Comparison of ENCODE assay signal across 9 mouse cellular contexts in the genomic region with DNA sequence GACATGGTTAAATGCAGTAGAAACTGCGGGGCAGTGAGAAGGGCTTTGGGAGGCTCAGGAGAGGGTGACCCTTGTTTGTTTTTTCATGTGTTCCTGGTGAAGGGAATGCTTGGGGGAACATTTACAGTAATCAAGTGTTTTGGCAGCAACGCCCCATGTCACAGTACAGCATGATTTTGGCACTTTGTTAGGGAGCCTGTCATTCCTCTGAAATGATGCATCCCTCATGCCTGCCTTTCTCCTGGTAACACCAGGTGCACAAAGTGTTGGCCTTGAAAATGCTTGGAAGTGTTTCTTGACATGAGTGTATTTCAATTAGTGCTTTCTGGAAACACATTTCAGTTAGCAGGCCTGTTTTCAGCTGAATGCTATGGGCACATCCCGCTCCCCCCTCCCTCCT. TPM values are rescaled to one million over a fixed set of nuclear protein-coding genes. Genes with fewer than 3 reads are reported as not detected.
DNase-seq lines count a peak whose midpoint lies in the region; ATAC-seq and TF ChIP-seq lines count a peak whose summit lies in the region.
"Had no signal": no experiment of that assay in that cellular context is flagged by ENCODE, and none has a peak within 500 bp of the region (broad histone marks: within the 10 kb centered on the region; RNA-seq: fewer than 3 reads in every experiment).

No protein-coding gene starts in this region.

- no peak for TF ChIP-seq EP300 in liver, embryonic 14.5 days (IDR thresholded peaks at IDR 0.05; ENCODE audit: low read depth)

- no peak for ATAC-seq in heart, embryonic 13.5 days (ENCODE audit: extremely low read depth, insufficient number of reproducible peaks, low FRiP score, low TSS enrichment)
- no peak for ATAC-seq in forebrain, postnatal 0 days
- no peak for ATAC-seq in liver, embryonic 14.5 days (ENCODE audit: insufficient read depth)

- peak overlapping the region; percentile 97 for H3K4me2 ChIP-seq in heart, embryonic 13.5 days
- peak overlapping the region; percentile 94 for H3K4me2 ChIP-seq in forebrain, postnatal 0 days (ENCODE audit: low read depth)
- peak overlapping the region; percentile 8; the same call in 1 of the 2 replicates for H3K4me2 ChIP-seq in liver, embryonic 14.5 days (ENCODE audit: low read depth)

- 50% methylated on average over 3 of the region's 3 CpGs for WGBS in heart, embryonic 13.5 days
- WGBS in forebrain, postnatal 0 days, result 31% methylated on average over 3 of the region's 3 CpGs
- 66% methylated on average over 3 of the region's 3 CpGs for WGBS in liver, embryonic 14.5 days (ENCODE audit: insufficient replicate concordance)

- 0 out of 2 replicates have a peak overlapping the region, but pooled peaks have one; percentile 14 for H3K9ac ChIP-seq in heart, embryonic 13.5 days
- peak overlapping the region; percentile 22; the same call in 1 of the 2 replicates for H3K9ac ChIP-seq in forebrain, postnatal 0 days
- H3K9ac ChIP-seq in liver, embryonic 14.5 days (replicated peaks), result no peak overlapping the region

- H3K36me3 ChIP-seq in heart, embryonic 13.5 days, result no peaks in the 10 kb centered on the region
- no peaks in the 10 kb centered on the region for H3K36me3 ChIP-seq in forebrain, postnatal 0 days (ENCODE audit: insufficient read depth)
- no peaks in the 10 kb centered on the region for H3K36me3 ChIP-seq in liver, embryonic 14.5 days (replicated peaks; ENCODE audit: control insufficient read depth, insufficient read depth, low read depth)

- intact Hi-C loops in heart, postnatal 25 days (cut with DNase I), result loop anchor here (5.0 kb wide), 1 partner anchor 40 kb away; no protein-coding TSS in a partner anchor

- TF ChIP-seq CTCF in forebrain, postnatal 0 days (IDR thresholded peaks at IDR 0.05; ENCODE audit: low read depth), result no peak
- no peak for TF ChIP-seq CTCF in liver, embryonic 14.5 days (IDR thresholded peaks at IDR 0.05; ENCODE audit: low read depth)

- no peaks in the 10 kb centered on the region for H3K9me3 ChIP-seq in heart, embryonic 13.5 days
- H3K9me3 ChIP-seq in forebrain, postnatal 0 days (ENCODE audit: low read length), result no peaks in the 10 kb centered on the region
- H3K9me3 ChIP-seq in liver, embryonic 14.5 days (ENCODE audit: control insufficient read depth, low read length), result no peaks in the 10 kb centered on the region

- no peak overlapping the region for H3K27ac ChIP-seq in heart, embryonic 13.5 days (replicated peaks)
- H3K27ac ChIP-seq in forebrain, postnatal 0 days (ENCODE audit: low read depth, low read length), result no peak overlapping the region
- no peak overlapping the region for H3K27ac ChIP-seq in liver, embryonic 14.5 days

- no peak for DNase-seq in heart, postnatal 25 days (ENCODE audit: low spot score)
- peak; percentile 63 for DNase-seq in Muller cell, postnatal 12 days (ENCODE audit: inconsistent ontology term)
- peak; percentile 61 for DNase-seq in forebrain, postnatal 0 days
- DNase-seq in liver, embryonic 14.5 days (ENCODE audit: low read depth in 3 of 3, low spot score in 3 of 3), result no peak
- DNase-seq in urinary bladder, postnatal 4 days (ENCODE audit: low spot score in 2 of 2), result no peak
- no peak for DNase-seq in urinary bladder, adult 18-20 months (ENCODE audit: low spot score in 2 of 2)
- no peak for DNase-seq in spleen, postnatal 36 days (ENCODE audit: low spot score in 2 of 2)
- DNase-seq: cerebellum, adult 18-20 months had no signal

- peaks cover 55% of the 10 kb centered on the region for H3K4me1 ChIP-seq in heart, embryonic 13.5 days
- peaks cover 17% of the 10 kb centered on the region; the same call in 1 of the 2 replicates for H3K4me1 ChIP-seq in forebrain, postnatal 0 days (ENCODE audit: insufficient read depth)
- H3K4me1 ChIP-seq in liver, embryonic 14.5 days (replicated peaks; ENCODE audit: control insufficient read depth in 2 of 2, insufficient read depth in 2 of 2, low read length in 1 of 2), result peaks cover 0 to 8% of the 10 kb centered on the region in 2 experiments; a peak in 3 of 4 replicates

- H3K27me3 ChIP-seq in heart, embryonic 13.5 days (replicated peaks), result peaks cover 23% of the 10 kb centered on the region
- H3K27me3 ChIP-seq in forebrain, postnatal 0 days (ENCODE audit: insufficient read depth, low read length), result no peaks in the 10 kb centered on the region
- H3K27me3 ChIP-seq in liver, embryonic 14.5 days (ENCODE audit: control insufficient read depth, insufficient read depth, low read length), result peaks cover 36% of the 10 kb centered on the region

- peak overlapping the region; percentile 85 for H3K4me3 ChIP-seq in heart, embryonic 13.5 days
- peak overlapping the region; percentile 79 for H3K4me3 ChIP-seq in forebrain, postnatal 0 days (ENCODE audit: low read depth, low read length)
- H3K4me3 ChIP-seq in liver, embryonic 14.5 days (ENCODE audit: insufficient read depth in 1 of 2, low read depth in 2 of 2, low read length in 2 of 2), result no peak overlapping the region

RNA-seq across cellular contexts. Expression of gene Crim1, which starts 2.7 kb away (rescaled TPM):
- polyA plus RNA-seq in heart, embryonic 13.5 days (2015; fragmentation: Nextera tagmentation; extraction: Ambion mirVana), result 2.1 and 2.2 TPM in 2 replicates
- total RNA-seq in heart, postnatal 25 days (2021), result 10 to 100 TPM; 45.2 to 48.7 TPM
- total RNA-seq in forebrain, postnatal 0 days (2014; rRNA removed), result 55.9 and 88.9 TPM in 2 replicates
- 7.1 and 14.1 TPM in 2 replicates for polyA plus RNA-seq in forebrain, postnatal 0 days (2015; fragmentation: Nextera tagmentation; extraction: Ambion mirVana)
- polyA plus RNA-seq in liver, embryonic 14.5 days (2012; rRNA removed), result 0.77 and 0.95 TPM in 2 replicates
- 0.47 and 0.74 TPM in 2 replicates for polyA plus RNA-seq in liver, embryonic 14.5 days (2014; fragmentation: Nextera tagmentation; extraction: Ambion mirVana)

Comparison
In these comparisons a context has a peak if more than half of its experiments do, and no peak if none do; other contexts are left out.
1. H3K4me2 ChIP-seq: peak in every context shown above with its lines; median percentile 97 in heart, embryonic 13.5 days; 94 in forebrain, postnatal 0 days; 8 in liver, embryonic 14.5 days.
2. H3K4me3 ChIP-seq: peak in heart, embryonic 13.5 days (single experiment) and forebrain, postnatal 0 days (single experiment); none in liver, embryonic 14.5 days (0 of 2).
3. DNase-seq: peak in Muller cell, postnatal 12 days (single experiment) and forebrain, postnatal 0 days (single experiment); none in heart, postnatal 25 days (single experiment), liver, embryonic 14.5 days (0 of 3), urinary bladder, postnatal 4 days (0 of 2), urinary bladder, adult 18-20 months (0 of 2) and spleen, postnatal 36 days (0 of 2).